Mouse (Mus musculus) midbrain, embryonic 11.5 days (tissue): ENCODE measurements around the gene Sumo3. TPM values are rescaled to one million over a fixed set of nuclear protein-coding genes. Genes with fewer than 3 reads are reported as not detected.

Experiments used
- ATAC-seq: fragments of 200-750 bp; cut with Nextera tagmentation; 2 replicates; pipeline ENCODE4 v1.8.0; 2017; ENCODE audit warnings: moderate TSS enrichment, moderate library complexity; ENCODE audit not compliant: low FRiP score
- DNase-seq: peaks from one replicate; pipeline ENCODE4 v3.0.0; 2015; ENCODE audit warnings: low spot score; ENCODE audit errors: missing footprints
- H3K27ac ChIP-seq: fragments of 300-500 bp; sonication (generic); 2 replicates; pipeline ENCODE4 v1.5.1; 2014; ENCODE audit warnings: low read depth, low read length
- H3K27me3 ChIP-seq: fragments of 300-500 bp; sonication (generic); 2 replicates; pipeline ENCODE4 v1.6.1; 2014; ENCODE audit warnings: mild to moderate bottlenecking, low read length, moderate library complexity, mixed read lengths; ENCODE audit not compliant: control insufficient read depth, insufficient read depth
- H3K36me3 ChIP-seq: fragments of 300-500 bp; sonication (generic); 2 replicates; pipeline ENCODE4 v1.6.1; 2014; ENCODE audit warnings: mild to moderate bottlenecking, low read length, moderate library complexity, mixed read lengths; ENCODE audit not compliant: control insufficient read depth, insufficient read depth
- H3K4me1 ChIP-seq: fragments of 300-500 bp; sonication (generic); 2 replicates; pipeline ENCODE4 v1.6.1; 2014; ENCODE audit warnings: low read length; ENCODE audit not compliant: control insufficient read depth, insufficient read depth
- H3K4me2 ChIP-seq: fragments of 300-500 bp; sonication (generic); 2 replicates; pipeline ENCODE4 v1.6.1; 2014; ENCODE audit warnings: mild to moderate bottlenecking, moderate library complexity
- H3K4me3 ChIP-seq: fragments of 300-500 bp; sonication (generic); 2 replicates; pipeline ENCODE4 v1.5.1; 2014; ENCODE audit warnings: low read depth, low read length
- H3K9ac ChIP-seq: fragments of 300-500 bp; sonication (generic); 2 replicates; pipeline ENCODE4 v1.6.1; 2014; ENCODE audit warnings: low read length
- H3K9me3 ChIP-seq: fragments of 300-500 bp; sonication (generic); 2 replicates; pipeline ENCODE4 v1.6.1; 2016; ENCODE audit warnings: low read length; ENCODE audit not compliant: control insufficient read depth
- WGBS: fragments of 180-500 bp; shearing (Covaris S2); extraction: QIAGEN DNeasy Blood & Tissue Kit; methylation state at CpG from one replicate; pipeline ENCODE4 v1.1.7; 2014; 5-methylcytosine and 5-hydroxymethylcytosine counted together
- polyA plus RNA-seq: library from polyadenylated mRNA; unstranded; fragments of >200 nt; fragmentation: Nextera tagmentation; extraction: Ambion mirVana; gene quantifications from 2 replicates; pipeline ENCODE4 v1.2.1, GENCODE M21; 2014

The Sumo3 gene
- polyA plus RNA-seq, 1 experiment from 2014 or later = 353 TPM

DNA sequence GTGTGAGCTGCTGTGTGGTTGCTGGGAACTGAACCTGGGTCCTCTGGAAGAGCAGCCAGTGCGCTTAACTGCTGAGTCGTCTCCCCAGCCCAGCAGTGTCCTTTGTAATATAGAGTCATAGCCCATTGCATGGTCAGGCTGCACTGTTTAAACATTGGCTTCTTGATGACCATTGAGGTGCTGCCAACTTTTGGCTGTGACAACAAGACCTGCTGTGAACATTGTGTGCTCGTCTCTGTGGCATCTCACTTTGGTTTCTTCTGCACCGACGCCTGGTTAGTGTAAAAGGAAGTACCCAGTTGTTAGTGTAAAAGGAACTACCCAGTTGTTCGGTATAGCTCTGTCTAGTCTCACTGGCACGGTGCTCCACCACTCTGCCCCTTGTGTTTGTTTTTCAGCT is 20.7 kb downstream of the Sumo3 start:
- Histone ChIP-seq H3K4me1 (peaks cover 9% of the 10 kb centered on the region; the same call in 1 of the 2 replicates), H3K9ac (no peak overlapping the region), H3K27ac (no peak overlapping the region), H3K36me3 (no peaks in the 10 kb centered on the region), H3K9me3 (no peaks in the 10 kb centered on the region), H3K4me2 (no peak overlapping the region), H3K4me3 (no peak overlapping the region), H3K27me3 (no peaks in the 10 kb centered on the region)
- DNase-seq (no peak), ATAC-seq (no peak)
- WGBS = 81% methylated on average over 7 of the region's 7 CpGs

DNA sequence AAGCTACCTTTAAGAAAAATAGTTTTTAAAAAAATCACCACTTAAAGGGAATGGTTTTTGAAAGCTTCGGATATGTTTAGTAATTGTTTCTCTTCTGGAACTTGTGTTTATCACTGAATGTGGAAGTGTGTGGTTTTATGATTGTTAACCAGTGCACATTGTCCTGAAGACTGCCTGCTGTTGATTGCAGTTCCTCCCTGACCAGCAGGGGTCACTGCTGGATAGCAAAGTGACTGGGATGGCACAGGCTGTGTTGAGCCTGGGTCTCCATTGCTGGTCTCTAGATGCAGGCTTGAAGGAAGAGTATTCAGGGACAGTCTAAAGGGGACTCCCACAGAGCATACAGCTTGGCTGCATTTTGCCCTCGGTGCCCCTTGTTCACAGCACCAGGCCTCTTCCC is 21.6 kb downstream of the Sumo3 start:
- Histone ChIP-seq H3K9me3 (no peaks in the 10 kb centered on the region), H3K27me3 (no peaks in the 10 kb centered on the region), H3K4me1 (peaks cover 6% of the 10 kb centered on the region; the same call in 1 of the 2 replicates), H3K9ac (no peak overlapping the region), H3K36me3 (peaks cover 3% of the 10 kb centered on the region; the same call in 1 of the 2 replicates), H3K27ac (no peak overlapping the region), H3K4me3 (no peak overlapping the region), H3K4me2 (no peak overlapping the region)
- DNase-seq (peak; percentile 95), ATAC-seq (peak; percentile 78)
- 43% methylated on average over 2 of the region's 2 CpGs for WGBS

DNA sequence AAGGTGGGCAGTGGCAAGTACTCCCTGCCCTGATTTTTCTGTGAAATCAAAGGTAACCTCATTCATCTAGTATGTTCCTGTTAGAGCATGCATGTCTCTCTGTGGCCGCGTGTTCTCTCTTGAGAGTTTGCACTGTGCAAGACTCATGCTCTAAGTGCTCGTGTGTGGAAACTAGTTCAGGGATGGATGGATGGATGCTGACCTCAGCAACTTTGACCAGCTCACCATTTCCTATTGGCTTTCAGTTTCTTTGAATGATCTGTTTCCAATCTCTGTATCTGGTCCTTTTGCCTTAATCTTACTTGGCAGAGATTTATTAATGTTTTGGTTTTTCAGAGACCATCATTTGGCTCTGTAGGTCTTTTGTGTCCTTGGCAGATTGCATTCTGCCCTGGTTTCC is 23.3 kb downstream of the Sumo3 start:
- no peaks in the 10 kb centered on the region for H3K9me3 ChIP-seq
- no peaks in the 10 kb centered on the region for H3K4me1 ChIP-seq
- no peak overlapping the region for H3K4me3 ChIP-seq
- H3K9ac ChIP-seq = no peak overlapping the region
- H3K27me3 ChIP-seq = no peaks in the 10 kb centered on the region
- DNase-seq (no peak), ATAC-seq (no peak)
- no peak overlapping the region for H3K4me2 ChIP-seq
- H3K36me3 ChIP-seq = peaks cover 3% of the 10 kb centered on the region; the same call in 1 of the 2 replicates
- H3K27ac ChIP-seq = no peak overlapping the region
- 79% methylated on average over 3 of the region's 3 CpGs for WGBS

DNA sequence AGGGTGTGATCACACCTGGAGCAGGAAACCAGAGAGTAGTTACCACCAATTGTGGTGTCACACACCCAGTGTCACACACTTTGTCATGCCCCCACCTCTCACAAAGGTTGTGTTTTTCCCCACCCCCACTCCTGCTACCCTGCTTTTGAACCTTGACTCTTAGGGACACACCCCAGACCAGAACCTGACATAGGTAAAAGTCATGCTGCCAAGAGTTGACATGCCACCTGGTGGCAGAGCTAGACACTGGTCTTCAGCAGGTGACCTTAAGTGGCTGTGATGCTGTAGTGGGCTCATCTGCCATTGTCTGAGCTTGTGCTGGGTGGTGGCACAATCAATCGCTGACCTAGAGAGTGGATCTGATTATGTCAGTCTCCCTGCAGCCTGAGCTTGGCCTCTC is 24.1 kb downstream of the Sumo3 start:
- no peak overlapping the region for H3K4me2 ChIP-seq
- no peak overlapping the region for H3K9ac ChIP-seq
- peaks cover 4% of the 10 kb centered on the region; the same call in 1 of the 2 replicates for H3K4me1 ChIP-seq
- WGBS = 100% methylated on average over 1 of the region's 1 CpGs
- no peak overlapping the region for H3K4me3 ChIP-seq
- no peak for DNase-seq
- no peaks in the 10 kb centered on the region for H3K27me3 ChIP-seq
- peaks cover 5% of the 10 kb centered on the region for H3K36me3 ChIP-seq
- ATAC-seq = no peak
- H3K9me3 ChIP-seq = no peaks in the 10 kb centered on the region
- no peak overlapping the region for H3K27ac ChIP-seq

DNA sequence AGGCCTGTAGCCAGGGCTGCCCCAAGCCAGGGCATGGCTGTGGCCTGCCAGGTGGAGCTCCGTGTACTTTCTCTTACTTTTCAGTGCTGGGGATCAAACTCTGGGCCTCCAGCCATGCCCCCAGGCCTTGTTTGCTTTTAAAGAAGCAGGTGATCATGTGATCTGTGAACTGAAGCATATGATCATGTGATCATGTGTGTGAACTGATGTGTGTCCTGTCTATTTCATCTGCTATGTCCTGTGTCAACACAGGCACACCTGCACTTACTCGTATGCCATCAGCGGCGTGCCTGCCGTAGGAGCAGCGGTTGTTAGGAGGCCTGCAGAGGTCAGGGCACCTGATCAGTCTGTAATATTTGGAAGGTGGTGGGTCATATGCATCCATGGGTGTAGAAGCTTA is 28.1 kb downstream of the Sumo3 start:
- Histone ChIP-seq H3K9me3 (no peaks in the 10 kb centered on the region), H3K36me3 (peaks cover 8% of the 10 kb centered on the region), H3K4me2 (no peak overlapping the region), H3K4me1 (peaks cover 4% of the 10 kb centered on the region; the same call in 1 of the 2 replicates), H3K27me3 (no peaks in the 10 kb centered on the region), H3K4me3 (no peak overlapping the region), H3K9ac (no peak overlapping the region), H3K27ac (no peak overlapping the region)
- no peak for DNase-seq
- ATAC-seq = no peak
- 92% methylated on average over 6 of the region's 6 CpGs for WGBS

DNA sequence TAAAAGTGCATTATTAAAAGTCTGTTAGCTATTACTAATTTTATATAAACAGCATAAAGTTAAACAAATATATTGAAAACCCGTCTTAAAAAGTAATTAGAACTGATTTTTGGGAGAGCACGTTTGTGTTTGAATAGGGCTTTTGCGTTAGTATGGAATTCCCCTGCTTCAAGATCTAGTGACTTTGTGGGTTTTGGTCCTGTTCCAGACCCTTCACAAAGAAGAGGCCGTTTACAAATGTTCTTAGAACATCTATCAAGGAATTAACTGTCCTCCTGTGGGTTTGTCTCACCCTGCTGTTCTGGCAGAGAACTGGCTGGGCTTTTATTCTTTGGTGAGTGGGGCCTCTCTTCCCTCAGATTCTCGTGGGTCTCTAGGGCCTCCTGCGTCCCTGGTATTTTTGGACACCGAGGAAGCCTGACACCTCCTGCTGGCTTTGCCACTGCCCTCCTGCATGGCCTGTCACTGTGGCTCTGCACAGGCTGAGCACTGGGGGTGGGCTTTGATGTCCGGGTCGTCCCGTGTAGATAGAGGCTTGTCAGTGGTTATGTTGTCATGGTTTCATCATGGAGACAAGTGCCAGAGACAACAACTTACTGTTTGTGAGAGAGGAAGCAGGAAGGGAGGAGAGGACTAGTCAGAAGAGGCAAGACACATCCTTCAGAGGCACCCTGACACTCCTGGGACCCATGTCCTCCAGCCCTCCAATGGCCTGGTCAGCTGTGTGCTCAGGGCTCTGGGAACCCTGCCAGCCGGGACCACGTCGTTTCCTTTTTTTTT is 28.7 kb downstream of the Sumo3 start:
- H3K36me3 ChIP-seq = peaks cover 8% of the 10 kb centered on the region
- no peak overlapping the region for H3K9ac ChIP-seq

DNA sequence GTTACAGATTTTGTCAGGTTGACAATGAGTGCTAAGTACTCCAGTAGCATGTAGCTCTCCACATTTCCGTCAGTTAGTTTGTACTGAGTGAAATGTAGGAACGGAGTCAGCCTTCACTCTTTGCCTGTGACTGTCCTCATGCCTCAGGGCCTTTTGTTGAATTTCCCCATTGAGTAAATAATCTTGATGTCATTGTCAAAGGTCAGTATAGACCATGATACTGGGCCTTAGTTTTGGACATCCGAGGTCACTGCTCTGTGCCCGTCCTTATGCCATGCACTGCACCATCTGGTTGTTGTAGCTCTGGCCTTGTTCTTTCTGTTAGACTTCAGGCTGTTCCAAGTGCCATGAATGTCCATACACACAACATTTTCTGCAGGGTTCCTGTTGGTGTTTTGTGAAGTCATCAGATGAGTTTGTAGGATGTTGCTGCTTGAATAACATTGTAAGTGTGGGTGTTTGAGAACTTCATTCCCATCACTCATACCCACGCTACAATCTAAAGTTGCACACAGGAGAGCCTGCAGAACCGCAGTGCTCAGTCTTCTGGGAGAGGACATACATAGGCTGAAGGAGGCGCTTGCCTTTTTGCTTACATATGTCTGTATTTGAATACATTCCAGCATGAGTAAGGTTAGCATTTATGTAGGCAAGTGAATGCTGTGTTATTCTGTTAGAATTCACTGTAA is 30.5 kb downstream of the Sumo3 start:
- Histone ChIP-seq H3K4me2 (no peak overlapping the region), H3K36me3 (peaks cover 11% of the 10 kb centered on the region), H3K9me3 (no peaks in the 10 kb centered on the region), H3K4me1 (peaks cover 4% of the 10 kb centered on the region; the same call in 1 of the 2 replicates), H3K4me3 (no peak overlapping the region), H3K9ac (no peak overlapping the region), H3K27me3 (no peaks in the 10 kb centered on the region), H3K27ac (no peak overlapping the region)
- DNase-seq (peak; percentile 65), ATAC-seq (no peak)
- 95% methylated on average over 7 of the region's 7 CpGs for WGBS

More for the DNA sequence above, 28.7 kb downstream of the Sumo3 start:
- Histone ChIP-seq H3K9me3 (no peaks in the 10 kb centered on the region), H3K4me2 (no peak overlapping the region), H3K27ac (no peak overlapping the region), H3K27me3 (no peaks in the 10 kb centered on the region), H3K4me1 (peaks cover 4% of the 10 kb centered on the region; the same call in 1 of the 2 replicates), H3K4me3 (no peak overlapping the region)
- WGBS = 73% methylated on average over 13 of the region's 13 CpGs
- DNase-seq (no peak), ATAC-seq (no peak)

DNA sequence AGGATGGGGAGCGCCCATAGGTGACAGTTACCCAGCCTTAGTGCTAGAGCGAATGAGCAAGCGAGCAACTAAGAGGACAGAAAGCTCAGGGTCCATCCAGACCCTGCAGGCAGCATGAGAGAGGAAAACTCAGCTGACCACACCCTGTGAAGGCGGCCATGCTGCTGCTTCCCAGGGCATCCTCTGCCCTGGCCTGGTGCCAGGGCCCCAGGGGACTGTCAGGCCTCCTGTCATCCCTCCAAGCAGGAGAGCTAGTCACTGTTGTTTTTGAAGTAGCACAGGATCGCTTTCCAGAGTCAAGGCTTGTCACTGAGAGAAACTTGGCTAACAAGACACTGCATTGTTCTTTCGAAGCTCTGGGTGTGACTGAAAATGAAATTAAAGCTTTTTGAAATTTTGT is 33.1 kb downstream of the Sumo3 start:
- peaks cover 20% of the 10 kb centered on the region for H3K36me3 ChIP-seq
- no peak overlapping the region for H3K9ac ChIP-seq
- peaks cover 4% of the 10 kb centered on the region; the same call in 1 of the 2 replicates for H3K4me1 ChIP-seq
- DNase-seq (no peak), ATAC-seq (no peak)
- H3K27me3 ChIP-seq = no peaks in the 10 kb centered on the region
- WGBS = 91% methylated on average over 6 of the region's 6 CpGs
- no peak overlapping the region for H3K27ac ChIP-seq
- H3K9me3 ChIP-seq = no peaks in the 10 kb centered on the region
- H3K4me3 ChIP-seq = no peak overlapping the region
- no peak overlapping the region for H3K4me2 ChIP-seq

DNA sequence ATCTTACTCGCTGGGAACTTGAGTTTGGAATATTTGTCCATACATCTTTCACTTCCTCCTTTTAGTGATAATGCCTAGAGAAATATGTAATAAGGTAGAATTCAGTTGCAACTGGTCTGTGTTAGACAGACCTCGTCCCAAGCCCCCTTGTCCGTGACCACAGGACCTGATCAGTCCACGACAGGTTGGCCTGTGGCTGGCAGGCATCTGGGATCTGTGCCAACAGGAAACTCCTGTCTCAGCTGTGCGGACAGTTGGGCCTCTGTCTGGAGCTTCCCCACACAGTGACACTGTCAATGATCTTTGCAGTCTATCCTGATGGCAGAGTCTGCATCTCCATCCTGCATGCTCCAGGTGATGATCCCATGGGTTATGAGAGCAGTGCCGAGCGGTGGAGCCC is 37.3 kb downstream of the Sumo3 start:
- peaks cover 32% of the 10 kb centered on the region for H3K36me3 ChIP-seq
- ATAC-seq = no peak
- no peak overlapping the region for H3K9ac ChIP-seq
- DNase-seq = peak; percentile 53
- no peak overlapping the region for H3K27ac ChIP-seq
- H3K27me3 ChIP-seq = no peaks in the 10 kb centered on the region
- no peak overlapping the region for H3K4me3 ChIP-seq
- no peaks in the 10 kb centered on the region for H3K4me1 ChIP-seq
- WGBS = 97% methylated on average over 7 of the region's 7 CpGs
- H3K9me3 ChIP-seq = no peaks in the 10 kb centered on the region
- H3K4me2 ChIP-seq = no peak overlapping the region
